Mouse (Mus musculus) stomach, embryonic 16.5 days (tissue): ENCODE results near the gene Dhx16. TPM values are rescaled to one million over a fixed set of nuclear protein-coding genes. Genes with fewer than 3 reads are reported as not detected.
A peak's percentile ranks its signal among the peaks of the same experiment; 100 is the strongest.

Source experiments
- ATAC-seq: fragments of 200-750 bp; cut with Nextera tagmentation; 2 replicates; pipeline ENCODE4 v1.8.0; 2017; ENCODE audit warnings: moderate number of reproducible peaks, moderate TSS enrichment; ENCODE audit not compliant: insufficient read depth, low FRiP score
- H3K27ac ChIP-seq: fragments of 300-500 bp; sonication (generic); 2 replicates; pipeline ENCODE4 v1.5.1; 2014; ENCODE audit warnings: low read length
- H3K27me3 ChIP-seq: fragments of 300-500 bp; sonication (generic); 2 replicates; pipeline ENCODE4 v1.6.1; 2014; ENCODE audit warnings: low read length, control low read depth, mixed read lengths; ENCODE audit not compliant: control insufficient read depth, insufficient read depth
- H3K36me3 ChIP-seq: fragments of 300-500 bp; sonication (generic); 2 replicates; pipeline ENCODE4 v1.6.1; 2014; ENCODE audit warnings: low read length; ENCODE audit not compliant: control insufficient read depth, insufficient read depth
- H3K4me1 ChIP-seq: fragments of 300-500 bp; sonication (generic); 2 replicates; pipeline ENCODE4 v1.6.1; 2014; ENCODE audit warnings: low read length, control low read depth, mixed read lengths; ENCODE audit not compliant: control insufficient read depth, insufficient read depth
- H3K4me2 ChIP-seq: fragments of 300-500 bp; sonication (generic); 2 replicates; pipeline ENCODE4 v1.6.1; 2014; ENCODE audit warnings: low read depth, low read length, mixed read lengths
- H3K4me3 ChIP-seq: fragments of 300-500 bp; sonication (generic); replicated peaks from 2 replicates; pipeline ENCODE4 v1.5.1; 2014; ENCODE audit warnings: mild to moderate bottlenecking, low read length
- H3K9ac ChIP-seq: fragments of 300-500 bp; sonication (generic); 2 replicates; pipeline ENCODE4 v1.6.1; 2014; ENCODE audit warnings: low read length
- H3K9me3 ChIP-seq: fragments of 300-500 bp; sonication (generic); replicated peaks from 2 replicates; pipeline ENCODE4 v1.6.1; 2016; ENCODE audit warnings: low read length, control low read depth; ENCODE audit not compliant: control insufficient read depth
- WGBS: fragments of 180-500 bp; shearing (Covaris S2); extraction: QIAGEN DNeasy Blood & Tissue Kit; methylation state at CpG from one replicate; pipeline ENCODE4 v1.1.7; 2014; 5-methylcytosine and 5-hydroxymethylcytosine counted together
- polyA plus RNA-seq: library from polyadenylated mRNA; unstranded; fragments of >200 nt; fragmentation: Nextera tagmentation; extraction: Ambion mirVana; gene quantifications from 2 replicates; pipeline ENCODE4 v1.2.1, GENCODE M21; 2015

Dhx16 gene
- polyA plus RNA-seq = 33.8 and 44.1 TPM in 2 replicates

DNA sequence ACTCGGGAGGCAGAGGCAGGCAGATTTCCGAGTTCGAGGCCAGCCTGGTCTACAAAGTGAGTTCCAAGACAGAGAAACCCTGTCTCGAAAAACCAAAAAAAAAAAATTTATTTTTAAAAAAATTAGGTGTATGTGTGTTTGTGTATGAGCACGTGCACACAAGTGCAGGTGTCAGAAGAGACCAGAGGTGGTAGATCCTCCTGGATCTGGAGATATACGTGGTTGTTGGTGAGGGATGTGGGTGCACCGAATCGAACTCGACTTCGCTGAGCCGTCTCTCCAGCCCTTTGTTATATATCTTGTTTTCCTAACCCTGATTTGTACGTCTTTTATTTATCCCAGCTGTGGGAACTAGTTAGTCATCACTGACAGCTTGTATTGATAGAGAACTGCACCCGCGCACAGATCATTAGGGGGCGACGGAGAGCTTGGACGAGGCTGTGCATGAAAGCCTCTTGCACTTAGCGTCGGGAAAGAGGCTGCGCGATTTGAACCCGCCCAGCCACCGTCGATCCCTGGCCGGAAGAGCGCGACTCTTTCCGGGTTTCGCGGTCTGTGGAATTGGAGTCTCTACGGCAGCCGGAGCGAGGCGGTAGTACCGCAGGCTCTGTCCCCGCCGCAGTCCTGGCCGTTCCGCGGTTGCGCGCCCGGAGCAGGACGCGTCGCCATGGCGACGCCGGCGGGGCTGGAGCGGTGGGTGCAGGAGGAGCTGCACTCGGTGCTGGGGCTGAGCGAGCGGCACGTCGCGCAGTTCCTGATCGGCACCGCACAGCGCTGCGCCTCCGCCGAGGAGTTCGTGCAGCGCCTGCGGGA is at the start of gene Dhx16:
TSS of gene Dhx16 (plus strand) at position 575 of the 813 bp plus-strand sequence.
- WGBS = 5% methylated on average over 66 of the region's 66 CpGs
- peak within 1 kb of the TSS; percentile 66; the same call in 1 of the 2 replicates for H3K27ac ChIP-seq

DNA sequence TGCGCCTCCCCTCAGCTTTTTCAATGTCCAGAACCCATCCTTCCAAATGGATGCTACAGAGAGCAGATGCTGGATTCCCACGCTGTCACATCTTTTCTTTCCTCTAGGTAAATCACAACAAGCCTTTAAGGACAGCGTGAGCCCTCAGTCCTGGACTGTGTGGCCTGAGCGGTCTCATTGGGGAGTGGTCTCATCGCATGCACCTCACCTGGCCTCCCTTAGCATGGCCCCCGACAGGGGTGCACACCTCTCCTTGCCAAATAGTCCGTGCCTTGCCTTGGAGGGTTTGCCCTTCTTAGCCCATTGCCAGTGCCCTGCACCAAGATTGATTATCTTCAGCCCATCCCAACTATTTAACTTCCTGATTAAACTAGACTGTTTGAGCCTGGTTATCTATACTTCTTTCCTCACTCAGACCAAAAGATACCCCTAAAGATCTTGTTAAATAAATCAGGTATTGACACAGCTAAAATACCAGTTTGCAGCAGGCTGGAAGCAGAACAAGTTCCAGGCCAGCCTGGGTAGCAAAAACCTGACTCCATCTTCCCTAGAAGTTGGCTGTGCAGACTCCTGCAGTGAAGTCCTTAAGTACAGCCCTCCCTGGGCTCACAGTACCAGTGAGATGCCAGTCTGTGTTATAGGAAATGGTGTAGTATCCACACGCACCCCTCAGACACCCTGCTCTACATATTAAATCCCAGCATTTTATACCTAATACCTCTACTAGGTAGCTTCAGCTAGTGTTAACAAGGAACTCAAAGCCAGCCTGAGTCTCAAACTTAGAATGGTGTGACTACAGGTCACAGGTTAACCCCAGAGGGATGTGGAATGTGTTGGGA is 47.0 kb upstream of the Dhx16 start:
- Histone ChIP-seq H3K27ac (peak overlapping the region; percentile 8), H3K4me2 (no peak overlapping the region), H3K36me3 (peaks cover 34% of the 10 kb centered on the region), H3K9ac (no peak overlapping the region), H3K4me3 (no peak overlapping the region), H3K9me3 (no peaks in the 10 kb centered on the region), H3K4me1 (peaks cover 42% of the 10 kb centered on the region), H3K27me3 (no peaks in the 10 kb centered on the region)
- 63% methylated on average over 8 of the region's 8 CpGs for WGBS
- no peak for ATAC-seq

More for the DNA sequence above, at the start of gene Dhx16:
- Histone ChIP-seq H3K36me3 (no peaks in the 10 kb centered on the region), H3K9me3 (no peaks in the 10 kb centered on the region), H3K27me3 (no peaks in the 10 kb centered on the region), H3K4me3 (peak within 1 kb of the TSS; percentile 94), H3K9ac (peak within 1 kb of the TSS; percentile 88), H3K4me2 (peak within 1 kb of the TSS; percentile 67), H3K4me1 (peaks cover 7% of the 10 kb centered on the region)
- peak; percentile 92 for ATAC-seq

DNA sequence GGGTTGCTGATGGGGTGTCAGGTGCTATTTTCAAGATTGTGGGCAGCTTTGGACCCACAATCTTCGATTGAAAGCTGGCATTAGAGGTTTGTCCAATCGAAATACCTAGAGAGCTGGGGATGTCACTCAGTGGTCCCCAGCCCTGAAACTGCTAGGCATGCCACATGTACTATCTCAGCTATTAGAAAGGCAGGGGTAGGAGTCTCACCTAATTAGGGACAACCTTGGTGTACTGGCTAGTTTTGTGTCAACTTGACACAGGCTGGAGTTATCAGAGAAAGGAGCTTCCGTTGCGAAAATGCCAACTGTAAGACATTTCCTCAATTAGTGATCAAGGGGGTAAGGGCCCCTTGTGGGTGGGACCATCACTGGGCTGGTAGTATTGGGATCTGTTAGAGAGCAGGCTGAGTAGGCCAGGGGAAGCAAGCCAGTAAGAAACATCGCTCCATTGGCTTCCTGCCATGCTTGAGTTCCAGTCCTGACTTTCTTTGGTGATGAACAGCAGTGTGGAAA is 46.3 kb upstream of the Dhx16 start:
- peaks cover 42% of the 10 kb centered on the region for H3K4me1 ChIP-seq
- no peak overlapping the region for H3K4me3 ChIP-seq
- no peak for ATAC-seq
- H3K36me3 ChIP-seq = peaks cover 29% of the 10 kb centered on the region
- no peak overlapping the region for H3K9ac ChIP-seq
- H3K9me3 ChIP-seq = no peaks in the 10 kb centered on the region
- no peaks in the 10 kb centered on the region for H3K27me3 ChIP-seq
- WGBS = 20% methylated on average over 5 of the region's 5 CpGs
- H3K4me2 ChIP-seq = no peak overlapping the region
- peak overlapping the region; percentile 8 for H3K27ac ChIP-seq

DNA sequence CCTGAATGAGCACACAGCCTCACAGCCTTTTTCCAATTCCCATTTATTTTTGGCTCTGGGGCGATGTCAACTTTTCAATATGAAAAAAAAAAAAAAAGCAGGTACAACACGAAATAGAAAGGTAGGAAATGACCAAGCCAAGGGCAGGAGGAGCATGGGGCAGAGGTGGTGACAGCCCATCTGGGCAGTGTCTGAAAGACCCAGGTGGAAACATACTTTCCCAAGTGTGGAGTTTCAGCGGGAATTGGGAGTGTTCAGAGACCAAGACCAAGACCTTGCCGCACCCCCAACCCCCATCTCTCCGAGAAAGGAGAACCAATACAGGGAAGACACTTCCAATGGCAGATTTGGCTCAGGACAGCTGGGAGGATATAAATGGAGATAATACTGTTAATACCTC is 45.7 kb upstream of the Dhx16 start:
- H3K27ac ChIP-seq = no peak overlapping the region

DNA sequence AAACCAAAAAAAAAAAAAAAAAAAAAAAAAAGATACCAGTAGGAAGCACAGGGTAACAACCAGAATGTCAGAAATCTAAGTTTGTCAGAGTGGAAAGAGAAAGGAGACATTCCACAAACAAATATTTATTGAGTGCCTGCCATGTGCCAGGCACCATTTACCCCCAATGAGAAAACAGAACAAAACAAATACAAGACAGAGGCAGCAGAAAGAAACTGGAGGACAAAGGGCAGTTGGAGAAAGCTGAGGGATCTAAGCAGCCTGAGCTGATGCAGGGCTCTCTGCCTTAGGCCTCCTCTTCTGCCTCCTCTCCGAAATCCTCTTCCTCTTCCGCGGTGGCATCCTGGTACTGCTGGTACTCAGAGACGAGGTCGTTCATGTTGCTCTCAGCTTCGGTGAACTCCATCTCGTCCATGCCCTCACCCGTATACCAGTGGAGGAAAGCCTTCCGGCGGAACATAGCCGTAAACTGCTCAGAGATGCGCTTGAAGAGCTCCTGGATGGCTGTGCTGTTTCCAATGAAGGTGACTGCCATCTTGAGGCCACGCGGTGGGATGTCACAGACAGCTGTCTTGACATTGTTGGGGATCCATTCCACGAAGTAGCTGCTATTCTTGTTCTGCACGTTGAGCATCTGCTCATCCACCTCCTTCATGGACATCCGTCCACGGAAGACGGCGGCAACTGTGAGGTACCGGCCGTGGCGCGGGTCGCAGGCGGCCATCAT is 44.8 kb upstream of the Dhx16 start:
- Histone ChIP-seq H3K27me3 (no peaks in the 10 kb centered on the region), H3K9me3 (no peaks in the 10 kb centered on the region), H3K36me3 (peaks cover 29% of the 10 kb centered on the region), H3K4me1 (peaks cover 44% of the 10 kb centered on the region), H3K9ac (peak overlapping the region; percentile 5), H3K27ac (0 out of 2 replicates have a peak overlapping the region, but pooled peaks have one; percentile 12), H3K4me3 (peak overlapping the region; percentile 78), H3K4me2 (peak overlapping the region; percentile 75)
- WGBS = 67% methylated on average over 26 of the region's 26 CpGs
- no peak for ATAC-seq

More for the DNA sequence above, 45.7 kb upstream of the Dhx16 start:
- WGBS = 50% methylated on average over 5 of the region's 5 CpGs
- Histone ChIP-seq H3K9ac (peak overlapping the region; percentile 4; the same call in 1 of the 2 replicates), H3K4me1 (peaks cover 42% of the 10 kb centered on the region), H3K27me3 (no peaks in the 10 kb centered on the region), H3K4me2 (peak overlapping the region; percentile 3; the same call in 1 of the 2 replicates), H3K36me3 (peaks cover 29% of the 10 kb centered on the region), H3K4me3 (no peak overlapping the region), H3K9me3 (no peaks in the 10 kb centered on the region)
- no peak for ATAC-seq

DNA sequence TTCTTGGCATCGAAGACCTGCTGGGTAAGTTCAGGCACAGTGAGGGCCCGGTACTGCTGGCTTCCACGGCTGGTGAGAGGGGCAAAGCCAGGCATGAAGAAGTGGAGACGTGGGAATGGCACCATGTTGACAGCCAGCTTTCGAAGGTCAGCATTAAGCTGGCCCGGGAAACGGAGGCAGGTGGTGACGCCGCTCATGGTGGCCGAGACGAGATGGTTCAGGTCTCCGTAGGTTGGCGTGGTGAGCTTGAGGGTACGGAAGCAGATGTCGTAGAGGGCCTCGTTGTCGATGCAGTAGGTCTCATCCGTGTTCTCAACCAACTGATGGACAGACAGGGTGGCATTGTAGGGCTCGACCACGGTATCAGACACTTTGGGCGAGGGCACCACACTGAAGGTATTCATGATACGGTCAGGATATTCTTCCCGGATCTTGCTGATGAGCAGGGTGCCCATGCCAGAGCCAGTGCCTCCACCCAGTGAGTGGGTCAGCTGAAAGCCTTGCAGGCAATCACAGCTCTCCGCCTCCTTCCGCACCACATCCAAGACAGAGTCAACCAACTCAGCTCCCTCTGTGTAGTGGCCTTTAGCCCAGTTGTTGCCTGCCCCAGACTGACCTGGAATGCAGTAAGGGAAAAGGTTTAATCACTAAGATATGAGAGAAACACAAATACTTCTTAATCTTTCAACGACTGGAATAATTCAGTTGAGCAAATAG is 44.0 kb upstream of the Dhx16 start:
- 67% methylated on average over 26 of the region's 26 CpGs for WGBS
- Histone ChIP-seq H3K36me3 (peaks cover 29% of the 10 kb centered on the region), H3K9me3 (no peaks in the 10 kb centered on the region), H3K27me3 (no peaks in the 10 kb centered on the region), H3K4me2 (peak overlapping the region; percentile 75), H3K4me1 (peaks cover 38% of the 10 kb centered on the region), H3K27ac (no peak overlapping the region; the same call in 1 of the 2 replicates), H3K9ac (peak overlapping the region; percentile 94), H3K4me3 (peak overlapping the region; percentile 78)
- no peak for ATAC-seq

DNA sequence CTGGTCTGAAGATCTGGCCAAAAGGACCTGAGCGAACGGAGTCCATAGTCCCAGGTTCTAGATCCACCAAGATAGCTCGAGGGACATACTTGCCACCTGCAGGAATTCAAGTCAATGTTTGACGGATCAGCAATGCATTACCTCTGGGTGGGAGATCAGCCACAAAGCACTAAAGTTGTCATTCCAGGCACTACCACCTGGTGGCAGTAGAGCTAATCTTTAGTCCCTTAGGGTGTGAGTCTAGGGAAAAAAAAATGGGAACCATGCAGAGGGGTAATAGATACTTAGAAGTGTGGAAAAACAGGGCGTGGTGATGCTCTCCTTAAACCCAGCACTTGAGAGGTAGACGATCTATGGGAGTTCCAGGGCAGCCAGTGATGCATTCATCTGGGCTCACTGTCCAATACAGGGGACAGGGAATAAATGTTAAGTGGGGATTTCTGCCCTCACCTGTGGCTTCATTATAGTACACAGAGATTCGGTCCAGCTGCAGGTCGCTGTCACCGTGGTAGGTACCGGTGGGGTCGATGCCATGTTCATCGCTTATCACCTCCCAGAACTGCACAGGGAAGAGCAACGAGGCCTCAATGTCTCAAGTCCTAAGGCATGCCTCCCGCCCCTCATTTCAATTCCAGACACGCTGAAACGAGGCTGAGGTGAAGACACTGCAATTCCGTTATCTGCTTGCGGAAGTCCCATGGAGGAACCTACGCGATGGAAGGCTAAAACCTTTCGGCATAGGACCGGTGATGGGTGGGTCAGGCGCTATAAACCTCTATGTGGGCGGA is 43.2 kb upstream of the Dhx16 start:
- Histone ChIP-seq H3K4me3 (peak overlapping the region; percentile 78), H3K9ac (peak overlapping the region; percentile 94), H3K36me3 (peaks cover 29% of the 10 kb centered on the region), H3K27me3 (no peaks in the 10 kb centered on the region), H3K4me2 (peak overlapping the region; percentile 75), H3K4me1 (peaks cover 38% of the 10 kb centered on the region), H3K27ac (peak overlapping the region; percentile 96), H3K9me3 (no peaks in the 10 kb centered on the region)
- 5% methylated on average over 24 of the region's 24 CpGs for WGBS
- no peak for ATAC-seq
